Mouse (Mus musculus) heart, embryonic 13.5 days (tissue): Measurements from ENCODE around the gene Ces1f. TPM values are rescaled to one million over a fixed set of nuclear protein-coding genes. Genes with fewer than 3 reads are reported as not detected.

Experiments used
- polyA plus RNA-seq: library from polyadenylated mRNA; unstranded; fragments of >200 nt; fragmentation: Nextera tagmentation; extraction: Ambion mirVana; gene quantifications from 2 replicates; pipeline ENCODE4 v1.2.1, GENCODE M21; 2015

The Ces1f gene
- polyA plus RNA-seq, 1 experiment from 2014 or later = 0.36 TPM

Other genes with a start within 250 kb of the Ces1f start
- not detected in 2 replicates for gene Ces1a, start 231.6 kb downstream of the Ces1f start, polyA plus RNA-seq
- gene Ces1b, start 199.7 kb downstream of the Ces1f start, polyA plus RNA-seq = not detected in 2 replicates
- not detected in 2 replicates for gene Ces1c, start 148.5 kb downstream of the Ces1f start, polyA plus RNA-seq
- 0.78 and 1.6 TPM in 2 replicates for gene Ces1d, start 81.9 kb downstream of the Ces1f start, polyA plus RNA-seq
- gene Ces1e, start 50.1 kb downstream of the Ces1f start, polyA plus RNA-seq = 0.24 TPM in 1 of 2 replicates, not detected in the other
- gene Ces1g, start 57.6 kb upstream of the Ces1f start, polyA plus RNA-seq = 0.05 TPM in 1 of 2 replicates, not detected in the other
- gene Ces1h, start 100.0 kb upstream of the Ces1f start, polyA plus RNA-seq = not detected in 2 replicates